Mouse (Mus musculus) CD4-positive, CD25-positive, alpha-beta regulatory T cell, adult 2 months (primary cell): ENCODE data around the gene Myl9.

ENCODE experiments used
- DNase-seq: peaks from one replicate; pipeline ENCODE4 v3.0.0-alpha.2; 2012; ENCODE audit warnings: low read depth, low spot score

Myl9 gene

DNA sequence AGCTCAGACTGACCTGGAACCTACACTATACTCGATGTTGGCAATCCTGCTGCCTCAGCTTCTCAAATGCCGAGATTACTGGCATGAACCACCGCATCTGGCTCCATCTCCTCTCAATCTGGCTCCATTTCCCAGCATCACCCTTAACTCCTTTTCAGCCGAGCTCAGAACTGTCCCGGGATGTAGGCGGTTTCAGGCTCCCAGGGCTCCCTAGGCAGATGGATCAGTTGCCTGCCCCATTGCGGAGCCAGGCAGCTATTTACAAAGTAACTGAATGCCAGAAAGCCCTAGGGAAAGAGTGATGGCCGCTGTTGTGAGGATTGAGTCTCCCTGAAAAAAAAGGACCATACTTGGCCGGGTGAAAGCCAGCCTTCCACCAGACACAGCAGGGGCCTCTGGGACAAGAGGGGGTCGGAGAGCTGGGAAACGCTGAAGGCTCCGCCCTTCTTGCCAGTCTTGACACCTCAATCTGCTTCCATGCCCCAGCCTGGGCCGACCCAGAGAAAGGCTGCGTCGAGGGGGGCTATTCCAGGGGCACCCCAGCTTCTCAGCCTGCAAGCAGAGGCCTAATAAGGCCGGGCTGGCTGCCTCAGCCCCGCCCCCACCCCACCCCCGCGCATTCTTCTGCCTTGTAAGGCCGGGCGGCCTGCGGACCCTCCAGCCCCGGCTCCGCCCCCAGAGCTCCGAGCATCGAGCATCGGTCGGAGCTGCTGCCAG, at the start of gene Myl9:
Myl9 (plus strand) TSS at position 683 of the 717 bp plus-strand sequence.
- DNase-seq, result no peak

DNA sequence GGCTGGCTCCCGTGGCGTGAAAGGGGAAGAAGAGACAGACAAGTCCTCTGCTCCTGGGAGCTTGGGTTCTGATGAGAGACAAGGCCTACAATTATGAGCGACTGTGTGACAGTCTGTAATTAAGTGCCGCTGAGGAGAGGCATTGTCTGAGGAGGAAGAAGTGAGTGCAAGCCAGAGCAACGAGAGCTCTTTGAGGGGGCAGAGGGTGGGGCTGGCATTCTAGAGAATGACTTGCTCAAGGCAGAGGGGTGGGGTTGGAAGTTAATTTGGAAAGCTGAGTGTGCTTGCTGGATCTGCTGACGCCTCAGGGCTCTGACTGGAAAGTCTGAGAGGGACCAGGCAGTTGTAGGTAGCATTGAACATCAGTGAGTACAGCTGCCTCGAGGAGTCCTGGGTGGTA, 48.9 kb upstream of the Myl9 start:
- no peak for DNase-seq

DNA sequence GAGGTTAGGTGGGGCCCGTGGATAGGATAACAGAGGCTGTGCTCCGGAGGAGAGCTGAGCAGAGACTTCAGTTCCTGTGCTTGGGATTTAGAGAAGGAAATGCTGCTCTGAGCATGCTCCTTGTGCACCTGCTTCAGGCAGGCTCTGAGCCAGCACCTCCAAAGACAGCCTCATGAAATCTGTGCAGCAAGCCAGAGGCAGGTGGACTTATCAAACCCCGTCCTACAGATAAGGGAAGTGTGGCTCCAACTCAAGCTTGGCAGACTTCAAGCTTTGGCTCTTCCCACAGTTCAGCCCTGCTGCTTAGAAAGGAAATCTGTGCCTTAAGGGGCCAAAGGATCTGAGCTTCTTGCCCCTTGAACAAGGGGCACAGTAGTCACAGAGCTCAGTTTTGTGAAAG, 48.3 kb upstream of the Myl9 start:
- DNase-seq, result no peak

DNA sequence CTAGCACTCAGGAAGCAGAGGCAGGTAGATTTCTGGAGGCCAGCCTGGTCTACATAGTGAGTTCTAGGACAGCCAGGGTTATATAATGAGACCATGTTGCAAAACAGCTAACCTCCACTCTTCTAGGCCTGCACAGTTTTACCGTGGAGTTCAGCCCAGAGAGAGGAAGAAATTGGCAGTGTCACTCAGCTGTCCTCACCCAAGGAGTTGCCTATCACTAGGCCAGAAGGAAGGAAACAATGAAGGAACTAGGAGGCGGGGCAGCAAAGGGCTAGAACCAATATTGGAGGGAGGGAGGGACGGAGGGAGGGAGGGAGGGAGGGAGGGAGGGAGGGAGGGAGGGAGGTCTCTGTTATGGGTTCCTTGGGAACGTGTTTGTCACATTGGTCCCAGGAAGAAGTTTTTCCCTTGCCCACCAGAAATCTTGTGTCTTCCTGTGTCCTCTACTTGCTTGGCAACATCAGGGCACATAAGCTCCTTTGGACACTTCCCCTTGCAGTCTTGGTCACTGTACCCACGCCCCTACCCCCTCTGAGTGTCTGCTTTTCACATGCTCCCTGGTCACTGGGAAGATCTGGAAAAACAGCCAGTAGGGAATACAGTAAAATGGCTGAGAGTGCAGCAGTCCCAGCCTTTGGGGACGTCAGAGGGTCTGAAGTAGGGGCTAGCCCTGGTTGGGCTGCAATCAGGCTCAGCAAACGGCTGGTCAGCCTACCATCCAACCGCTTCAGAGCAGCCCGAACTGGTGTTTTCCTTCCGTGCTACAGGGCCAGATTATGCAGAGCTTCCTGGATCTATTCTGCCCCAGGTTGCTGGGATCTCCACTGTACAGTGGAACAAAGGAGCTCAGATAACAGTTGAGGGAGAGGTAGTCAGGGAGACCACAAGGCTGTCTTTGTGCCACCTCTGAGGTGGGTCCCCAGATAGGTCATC, 45.4 kb upstream of the Myl9 start:
- DNase-seq, result peak; percentile 23

DNA sequence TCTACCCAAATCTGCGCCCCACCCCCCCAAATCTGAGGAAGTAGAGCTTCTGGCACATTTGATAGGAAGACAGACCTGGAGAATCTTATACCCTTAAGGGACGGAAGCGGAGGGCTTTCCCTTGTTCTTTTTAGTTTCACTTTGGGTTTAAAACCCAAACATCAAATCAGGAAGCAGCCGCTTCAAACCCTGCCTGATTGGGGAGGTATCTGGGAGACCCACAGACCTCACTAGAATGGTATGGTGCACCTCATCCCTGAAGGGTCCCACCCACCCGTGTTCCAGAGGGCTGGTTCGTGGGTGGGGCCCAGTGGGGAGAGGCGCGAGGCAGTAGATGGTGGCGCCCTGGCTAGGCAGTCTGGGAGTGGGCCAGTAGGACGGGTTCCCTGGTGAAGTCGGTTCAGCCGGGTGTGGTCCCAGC, 44.7 kb upstream of the Myl9 start:
- peak; percentile 70 for DNase-seq

DNA sequence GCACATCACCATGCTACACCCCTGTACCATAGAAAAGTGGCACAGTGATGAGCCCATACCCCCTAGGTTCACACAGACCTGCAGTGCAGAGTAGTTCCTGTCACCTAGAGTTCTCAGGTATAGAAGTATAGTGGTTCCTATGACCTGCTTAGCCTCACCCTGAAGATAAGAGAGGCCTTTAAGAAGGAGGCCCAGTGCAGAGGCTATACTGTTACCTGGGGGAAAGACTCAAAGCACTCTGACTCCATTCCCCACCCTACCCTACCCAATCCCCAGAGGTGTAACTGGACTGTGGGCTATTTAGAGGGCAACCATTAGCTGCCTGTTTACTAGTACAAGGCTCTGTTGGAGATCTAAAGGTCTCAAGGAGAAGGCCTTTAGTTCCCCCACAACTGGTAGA, 43.6 kb upstream of the Myl9 start:
- no peak for DNase-seq

DNA sequence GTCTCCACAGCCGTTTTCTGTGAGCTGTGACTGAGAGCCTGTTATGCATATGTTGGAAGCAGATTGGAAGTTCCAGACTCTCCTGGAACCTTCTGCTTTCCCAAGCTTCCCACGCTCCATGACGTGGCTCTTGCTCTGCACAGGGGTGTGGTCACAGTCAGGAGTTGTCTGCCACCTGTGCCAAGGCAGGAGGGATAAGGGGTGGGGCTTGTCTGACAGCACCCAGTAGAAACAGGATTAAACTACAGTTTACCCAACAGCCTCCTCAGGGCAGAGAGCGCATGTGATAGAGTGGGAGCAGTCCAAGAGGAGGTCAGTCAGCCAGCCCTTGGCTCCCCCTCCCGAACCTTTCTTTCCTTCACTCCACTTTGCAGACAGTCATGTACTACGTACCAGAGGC, 43.1 kb upstream of the Myl9 start:
- no peak for DNase-seq

DNA sequence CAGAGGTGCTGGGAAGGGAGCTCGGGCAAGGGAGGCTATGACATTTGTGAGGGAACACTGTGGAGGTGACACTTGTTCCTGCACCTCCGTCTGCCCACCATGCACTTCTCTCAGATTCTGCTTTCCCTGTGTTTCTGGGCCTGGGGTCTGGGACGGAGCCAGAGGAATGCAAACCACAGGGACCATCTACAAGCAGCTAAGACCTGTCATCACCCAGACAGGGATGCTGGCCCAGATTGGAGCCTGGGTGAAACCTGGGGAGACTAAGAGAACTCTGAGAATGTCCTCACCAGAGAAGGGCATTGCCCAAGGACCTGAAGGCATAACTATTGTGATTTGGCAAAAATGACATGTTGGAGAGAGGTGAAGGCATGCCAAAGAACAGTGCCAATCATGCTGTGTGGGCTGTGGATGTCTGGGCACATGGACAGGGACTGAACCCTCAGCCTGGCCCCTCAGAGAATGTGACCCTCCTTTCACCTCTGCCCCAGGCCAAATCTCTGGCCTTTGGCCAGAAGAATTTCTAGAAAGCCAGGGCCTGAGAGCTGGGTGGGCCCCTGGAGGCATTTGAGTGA, 39.4 kb upstream of the Myl9 start:
- DNase-seq, result no peak

DNA sequence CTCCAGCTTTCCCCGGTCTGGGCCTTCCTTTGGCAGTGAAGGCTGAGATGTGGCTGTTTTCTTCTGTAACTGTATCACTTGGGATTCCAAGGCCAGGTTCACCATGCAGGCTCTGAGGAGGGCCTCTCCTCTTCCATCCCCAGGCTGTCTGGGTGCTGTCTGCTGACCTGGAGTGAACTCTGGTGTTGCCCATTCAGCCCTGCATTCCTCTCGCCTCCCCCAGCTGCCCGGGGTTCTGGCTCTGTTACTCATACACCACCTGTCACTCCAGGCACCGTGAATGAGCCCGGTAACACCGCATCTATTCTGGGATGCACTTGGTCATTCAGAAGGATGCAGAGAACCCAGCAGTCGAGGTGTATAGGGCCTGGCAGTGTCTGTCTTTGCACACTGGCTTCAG, 38.4 kb upstream of the Myl9 start:
- DNase-seq, result no peak

DNA sequence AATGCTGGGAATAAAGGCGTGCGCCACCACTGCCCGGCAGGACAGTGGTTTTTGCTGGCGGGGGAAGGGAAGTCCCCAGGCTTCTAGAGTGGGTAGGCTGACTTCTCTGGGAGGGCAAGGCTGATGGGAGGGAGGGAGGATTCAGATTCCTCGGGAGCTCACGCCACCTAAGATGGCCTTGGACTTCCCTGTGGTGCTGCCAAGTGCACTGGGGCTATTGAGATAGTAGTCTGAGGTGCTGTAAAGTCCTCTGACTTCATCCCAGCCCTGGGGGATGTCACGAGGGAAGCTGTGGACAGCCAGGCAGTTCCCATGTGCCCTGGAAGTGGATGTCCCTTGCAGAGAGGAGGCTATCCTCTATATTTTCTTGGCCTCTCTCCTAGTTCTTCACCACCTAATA, 37.2 kb upstream of the Myl9 start:
- DNase-seq, result no peak

DNA sequence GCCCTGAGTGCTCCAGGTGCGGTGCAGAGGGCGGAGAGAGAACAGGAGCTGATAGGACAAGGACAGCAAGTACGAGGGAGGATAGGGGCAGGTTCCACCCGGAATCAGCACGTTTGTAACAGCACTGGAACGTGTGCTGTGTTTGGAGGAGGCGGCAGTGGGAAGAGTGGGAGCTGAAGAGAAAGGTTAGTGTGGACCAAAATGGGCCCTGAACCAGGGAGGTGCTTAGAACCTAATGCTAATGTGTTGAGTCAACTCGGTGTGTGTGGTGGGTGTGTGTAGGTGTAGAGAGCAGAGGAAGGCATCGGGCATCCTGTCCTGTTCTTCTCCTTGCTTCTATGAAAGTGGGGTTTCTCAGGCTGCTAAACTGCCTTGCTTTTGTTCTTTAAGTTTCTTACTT, 34.0 kb upstream of the Myl9 start:
- DNase-seq, result no peak

DNA sequence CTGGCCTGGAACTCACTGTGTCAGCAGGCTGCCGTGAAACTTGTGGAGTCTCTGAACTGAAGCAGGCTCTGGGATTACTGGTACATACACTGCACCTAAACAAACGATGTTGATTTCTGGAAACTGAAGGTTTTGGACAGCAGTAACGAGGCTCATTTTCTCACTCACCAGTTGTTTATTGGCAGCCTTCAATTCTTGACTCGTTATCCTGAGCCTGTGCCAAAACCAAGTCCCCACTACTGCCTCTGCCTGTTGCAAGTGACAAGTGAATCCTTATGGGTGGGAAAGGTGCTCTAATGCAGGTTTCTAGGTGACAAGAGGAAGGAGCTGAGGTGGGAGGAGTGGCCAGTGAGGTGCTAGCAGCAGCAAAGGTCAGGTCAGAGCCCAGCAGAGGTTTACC, 33.2 kb upstream of the Myl9 start:
- DNase-seq, result no peak

DNA sequence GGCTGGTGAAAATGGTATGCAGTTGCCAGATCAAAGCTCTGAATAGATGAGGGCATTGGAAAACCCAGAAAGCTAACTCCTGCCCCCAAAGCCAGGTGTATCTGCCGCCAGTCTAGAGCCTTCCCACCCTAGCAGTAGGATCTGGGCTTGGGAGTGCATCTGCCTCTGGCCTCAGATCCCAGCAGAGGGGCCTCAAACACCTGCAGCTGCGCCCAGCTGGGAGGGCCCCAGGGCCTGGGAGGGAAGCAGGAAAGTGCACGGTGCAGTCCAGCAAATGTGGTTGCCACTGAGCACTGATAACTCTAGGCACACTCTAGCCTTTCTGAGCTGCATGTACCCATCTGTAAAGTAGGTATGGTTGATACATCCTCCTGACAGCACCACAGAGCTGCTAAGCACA, 32.0 kb upstream of the Myl9 start:
- DNase-seq, result no peak

DNA sequence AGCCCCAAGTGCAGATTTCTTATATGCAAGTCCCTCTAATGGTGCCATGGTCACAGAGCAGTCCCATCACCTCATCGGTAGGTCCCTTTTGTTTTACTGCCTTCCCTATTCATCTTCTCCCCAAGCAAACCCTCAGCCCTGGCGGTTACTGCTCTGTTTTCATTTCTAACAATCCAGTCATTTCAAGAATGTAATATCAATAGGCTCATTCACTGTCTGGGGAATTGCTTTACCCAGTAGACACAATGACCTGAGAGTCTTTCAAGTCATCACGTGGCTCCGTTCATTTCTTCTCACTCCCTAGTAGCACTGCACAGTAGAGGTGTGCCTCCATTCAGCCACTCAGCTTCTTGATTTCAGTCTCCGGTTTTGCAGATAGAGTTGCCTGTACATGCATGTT, 30.8 kb upstream of the Myl9 start:
- DNase-seq, result no peak

DNA sequence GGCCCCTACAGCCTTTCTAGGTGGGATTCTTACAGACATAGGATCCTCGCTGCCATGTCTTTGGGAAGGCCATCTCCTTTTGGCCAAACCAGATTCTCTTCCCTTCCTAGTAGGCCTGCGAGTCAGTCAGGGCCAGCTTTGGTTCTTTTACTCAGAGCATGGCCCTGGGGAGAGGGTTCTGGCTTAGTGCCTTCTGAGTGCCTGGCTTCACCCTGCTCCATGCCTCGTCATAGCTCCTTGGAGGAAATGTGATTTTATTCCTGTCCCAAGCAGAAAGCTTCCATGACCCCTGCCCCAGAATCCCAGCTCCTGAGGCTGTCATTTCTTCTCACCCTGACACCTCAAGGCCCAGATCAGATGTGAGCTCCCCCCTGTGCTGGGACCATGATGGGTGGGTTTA, 27.9 kb upstream of the Myl9 start:
- DNase-seq, result no peak

DNA sequence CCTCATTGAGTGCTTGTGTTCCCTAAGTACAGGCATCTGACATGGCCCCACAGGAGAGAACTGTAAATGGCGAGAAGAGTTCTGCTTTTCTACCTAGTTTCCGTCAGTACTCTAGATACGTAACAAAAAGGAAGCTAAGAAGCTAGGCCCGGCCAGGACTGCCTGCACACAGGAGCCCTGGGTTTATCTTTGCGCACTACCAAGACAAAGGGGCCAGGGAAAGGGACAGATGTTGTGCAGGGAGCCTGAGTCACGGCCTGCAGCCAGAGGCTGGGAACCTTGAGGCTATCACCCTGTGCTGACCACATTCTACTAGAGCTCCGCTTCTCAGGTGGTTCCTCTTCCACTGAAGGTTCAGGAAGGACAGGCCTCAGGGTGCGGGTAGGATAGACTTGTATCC, 25.5 kb upstream of the Myl9 start:
- DNase-seq, result no peak

DNA sequence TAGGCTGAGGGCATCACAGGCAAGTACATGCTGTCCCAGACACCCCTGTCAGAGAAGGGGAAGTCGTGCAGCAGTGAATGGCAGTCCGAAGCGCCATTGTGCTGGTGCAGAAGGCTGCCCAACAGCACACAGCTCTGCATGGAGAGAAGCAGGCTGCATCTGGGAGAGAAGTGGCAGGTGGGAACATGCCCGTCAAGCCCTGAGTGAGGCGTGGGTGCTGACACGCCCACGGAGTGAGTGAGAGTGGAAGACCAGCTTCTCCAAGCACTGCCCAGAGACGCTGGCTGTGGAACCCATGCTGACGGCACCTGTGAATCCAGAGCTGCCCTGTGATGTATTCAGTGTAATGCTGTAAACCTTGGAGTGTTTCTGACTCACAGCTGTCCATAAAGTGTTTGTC, 18.3 kb upstream of the Myl9 start:
- no peak for DNase-seq

DNA sequence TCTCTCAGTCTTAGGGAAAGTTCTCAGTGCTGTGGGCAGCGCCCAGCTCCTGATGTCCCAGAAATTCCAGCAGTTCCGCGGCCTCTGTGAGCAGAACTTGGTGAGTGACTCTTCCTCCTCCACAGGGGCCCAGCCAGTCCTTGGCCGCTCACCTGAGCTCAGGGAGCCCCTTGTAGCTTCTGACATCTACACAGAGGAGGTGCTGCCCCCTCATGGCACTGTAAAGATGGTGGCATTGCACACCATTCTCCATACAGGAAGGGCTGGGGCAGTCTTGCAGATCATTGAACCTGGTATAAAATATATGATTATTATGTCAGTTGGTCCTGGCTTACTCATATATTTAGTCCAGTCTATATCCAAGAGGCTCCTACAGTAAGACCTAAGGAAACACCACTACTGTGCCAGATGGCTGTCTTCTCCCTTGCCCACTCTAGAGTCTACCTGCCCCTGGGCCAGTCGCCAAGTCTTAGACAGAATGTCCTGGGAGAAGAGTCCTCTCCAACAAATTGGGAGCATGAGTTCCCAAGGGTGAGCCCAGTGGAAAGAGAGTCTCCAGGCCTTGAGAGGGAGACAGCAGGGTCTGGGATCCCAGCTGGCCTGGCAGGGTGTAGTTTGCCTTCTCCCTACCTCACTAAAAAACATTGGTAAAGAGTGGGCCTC, 14.2 kb upstream of the Myl9 start:
- peak; percentile 16 for DNase-seq

DNA sequence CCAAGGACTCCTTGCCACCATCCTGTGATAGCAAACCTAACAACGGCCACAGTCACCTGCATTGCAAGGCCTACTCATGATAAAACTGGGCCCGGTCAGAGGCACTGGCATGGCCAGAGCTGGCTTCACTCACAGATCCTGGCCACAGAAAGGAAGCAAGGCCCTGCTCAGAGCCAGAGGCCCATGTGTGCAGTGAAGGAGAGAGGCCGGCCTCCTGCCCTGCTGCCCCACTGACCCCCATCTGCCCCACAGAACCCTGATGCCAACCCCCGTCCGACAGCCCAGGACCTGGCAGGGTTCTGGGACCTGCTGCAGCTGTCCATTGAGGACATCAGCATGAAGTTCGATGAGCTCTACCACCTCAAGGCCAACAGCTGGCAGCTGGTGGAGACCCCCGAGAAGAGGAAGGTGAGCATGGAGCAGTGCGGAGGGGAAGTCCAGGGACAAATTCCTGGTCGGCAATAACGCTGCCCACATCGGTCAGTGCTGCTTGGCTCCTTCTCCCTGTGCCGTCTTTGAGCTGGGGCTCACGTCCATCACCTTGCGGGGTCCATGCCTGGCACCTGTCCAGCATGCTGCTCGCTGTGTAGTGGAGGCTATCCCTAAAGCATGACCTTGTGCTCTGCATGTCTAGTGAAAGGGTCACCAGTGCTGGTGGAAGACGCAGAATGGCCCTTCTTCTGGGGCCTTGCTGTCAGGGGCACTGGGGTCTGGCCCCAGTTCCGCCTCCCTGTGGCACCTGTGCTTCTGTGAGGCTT, 13.5 kb upstream of the Myl9 start:
- no peak for DNase-seq

DNA sequence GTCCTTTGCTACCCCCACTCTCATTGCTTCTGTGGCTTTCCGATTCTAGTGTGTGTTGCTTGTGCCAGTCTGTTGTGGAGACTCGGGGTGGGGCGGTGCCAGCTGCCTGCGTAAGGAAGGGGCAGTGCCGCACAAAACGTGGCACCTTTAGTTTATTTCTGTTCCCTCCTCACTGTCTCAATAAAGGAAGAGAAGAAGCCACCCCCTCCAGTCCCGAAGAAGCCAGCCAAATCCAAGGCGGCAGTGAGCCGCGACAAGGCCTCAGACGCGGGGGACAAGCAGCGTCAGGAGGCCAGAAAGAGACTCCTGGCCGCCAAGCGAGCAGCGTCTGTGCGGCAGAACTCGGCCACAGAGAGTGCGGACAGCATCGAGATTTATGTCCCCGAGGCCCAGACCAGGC, 12.7 kb upstream of the Myl9 start:
- no peak for DNase-seq

DNA sequence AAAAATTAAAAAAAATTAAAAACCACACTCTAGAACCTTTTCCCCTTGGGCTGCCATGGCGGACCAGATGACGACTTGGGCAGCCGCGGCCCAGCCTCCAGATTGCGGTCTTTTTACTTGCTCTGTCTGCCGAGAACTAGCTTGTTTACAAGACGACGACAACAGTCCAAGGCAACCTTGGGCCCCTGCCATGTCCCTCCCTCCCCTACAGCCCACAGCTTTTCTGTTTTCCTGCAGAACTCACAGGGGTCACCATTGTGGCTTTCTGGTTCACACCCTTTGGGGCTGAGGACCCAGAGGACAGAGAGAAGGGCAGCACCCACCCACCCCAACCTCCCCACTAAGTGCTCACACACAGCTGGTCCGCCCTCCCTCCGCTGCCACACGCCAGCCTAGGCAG, 12.1 kb upstream of the Myl9 start:
- DNase-seq, result no peak
